Mouse (Mus musculus) lung, adult 18-20 months (tissue): Measurements from ENCODE around the gene Rsu1.

Source experiments
- DNase-seq, 2 experiments: peaks; one replicate each; pipeline ENCODE4 v3.0.0; 2022; ENCODE audit warnings: mixed read lengths in 2 of 2

Rsu1 gene

GRCm38 (mm10) chr2:13038772-13039171, 232.4 kb downstream of the Rsu1 start:
- no peak for DNase-seq
